Mouse (Mus musculus) CH12.LX (cell line): ENCODE data around the gene Pde4d. TPM values are rescaled to one million over a fixed set of nuclear protein-coding genes. Genes with fewer than 3 reads are reported as not detected.

Source experiments
- DNase-seq: peaks from one replicate; pipeline ENCODE4 v3.0.0-alpha.2; 2013; ENCODE audit errors: extremely low read depth
- H3K27ac ChIP-seq: 2 replicates; pipeline ENCODE4 v1.5.1; 2012; ENCODE audit warnings: low read depth, mild to moderate bottlenecking, control low read depth, moderate library complexity; ENCODE audit not compliant: insufficient read depth
- H3K27me3 ChIP-seq: replicated peaks from 2 replicates; pipeline ENCODE3; 2012; ENCODE audit warnings: inconsistent platforms
- H3K36me3 ChIP-seq, 2 experiments: replicated peaks in 1 of 2; 2 replicates each; pipeline versions ENCODE3 to v1.6.1; 2012; ENCODE audit warnings: inconsistent platforms in 1 of 2, low read length in 1 of 2, mild to moderate bottlenecking in 1 of 2, mixed read lengths in 1 of 2, moderate library complexity in 1 of 2; ENCODE audit not compliant: control insufficient read depth in 1 of 2, insufficient read depth in 1 of 2
- H3K4me1 ChIP-seq, 2 experiments: 2 replicates each; pipeline ENCODE4 v1.6.1; 2012; ENCODE audit warnings: inconsistent platforms in 1 of 2, moderate library complexity in 1 of 2; ENCODE audit not compliant: insufficient read depth in 2 of 2, control insufficient read depth in 1 of 2
- H3K4me2 ChIP-seq: 2 replicates; pipeline ENCODE4 v1.6.1; 2012; ENCODE audit warnings: low read depth, mild to moderate bottlenecking, control low read depth; ENCODE audit not compliant: poor library complexity, insufficient read depth, severe bottlenecking
- H3K4me3 ChIP-seq, 3 experiments: fragments of 150-350 bp in 1 of 3; sonication (generic) in 1 of 3; replicated peaks in 1 of 3; 2 replicates each; pipeline versions ENCODE3 to v1.5.1; 2011 to 2012; ENCODE audit warnings: low read depth in 2 of 3, low read length in 2 of 3, mild to moderate bottlenecking in 2 of 3, moderate library complexity in 2 of 3, control low read depth in 1 of 3, improper control_type of control experiment in 1 of 3, inconsistent platforms in 1 of 3, mixed read lengths in 1 of 3; ENCODE audit not compliant: poor library complexity in 1 of 3
- H3K79me2 ChIP-seq: replicated peaks from 2 replicates; pipeline ENCODE4 v1.6.1; 2012; ENCODE audit warnings: mild to moderate bottlenecking, moderate library complexity; ENCODE audit not compliant: control insufficient read depth, poor library complexity, insufficient read depth, severe bottlenecking; ENCODE audit errors: extremely low read depth
- H3K9ac ChIP-seq: 2 replicates; pipeline ENCODE4 v1.6.1; 2012; ENCODE audit warnings: low read depth, mild to moderate bottlenecking, control low read depth, moderate library complexity; ENCODE audit not compliant: insufficient read depth
- H3K9me3 ChIP-seq: replicated peaks from 2 replicates; pipeline ENCODE3; 2012; ENCODE audit warnings: low read length, inconsistent platforms, mixed read lengths
- CHD2 ChIP-seq: IDR thresholded peaks from 2 replicates; pipeline ENCODE4 v1.6.1; 2011; ENCODE audit warnings: low read length, improper control_type of control experiment
- E2F4 ChIP-seq: IDR thresholded peaks from 2 replicates; pipeline ENCODE4 v1.6.1; 2011; ENCODE audit warnings: low read depth, low read length, improper control_type of control experiment; ENCODE audit not compliant: insufficient replicate concordance
- ETS1 ChIP-seq: conservative IDR thresholded peaks from 2 replicates; pipeline ENCODE4 v1.6.1; 2012; ENCODE audit warnings: low read depth, mild to moderate bottlenecking, inconsistent platforms, low read length, improper control_type of control experiment, moderate library complexity
- HCFC1 ChIP-seq: IDR thresholded peaks from 2 replicates; pipeline ENCODE4 v1.6.1; 2012; ENCODE audit warnings: low read depth, mild to moderate bottlenecking, inconsistent platforms, low read length, improper control_type of control experiment
- IRF4 ChIP-seq: IDR thresholded peaks from 2 replicates; pipeline ENCODE4 v1.6.1; 2014; ENCODE audit warnings: low read depth, mild to moderate bottlenecking, inconsistent platforms, low read length, improper control_type of control experiment
- MAFK ChIP-seq: IDR thresholded peaks from 2 replicates; pipeline ENCODE4 v1.6.1; 2011; ENCODE audit warnings: low read length, improper control_type of control experiment; ENCODE audit not compliant: insufficient replicate concordance
- MAZ ChIP-seq: IDR thresholded peaks from 2 replicates; pipeline ENCODE4 v1.6.1; 2012; ENCODE audit warnings: low read depth, mild to moderate bottlenecking, inconsistent platforms, low read length, improper control_type of control experiment, moderate library complexity
- MYC ChIP-seq: IDR thresholded peaks from 2 replicates; pipeline ENCODE4 v1.6.1; 2011; ENCODE audit warnings: low read depth, mild to moderate bottlenecking, improper control_type of control experiment, low read length
- NELFE ChIP-seq: IDR thresholded peaks from 2 replicates; pipeline ENCODE4 v1.6.1; 2011; ENCODE audit warnings: low read depth, low read length, improper control_type of control experiment
- POLR2A ChIP-seq: IDR thresholded peaks from 2 replicates; pipeline ENCODE4 v1.6.1; 2011; ENCODE audit warnings: low read depth, mild to moderate bottlenecking, improper control_type of control experiment, low read length
- POLR2AphosphoS2 ChIP-seq: IDR thresholded peaks from 2 replicates; pipeline ENCODE4 v1.6.1; 2011; ENCODE audit warnings: low read depth, low read length, improper control_type of control experiment
- RAD21 ChIP-seq: IDR thresholded peaks from 2 replicates; pipeline ENCODE4 v1.6.1; 2011; ENCODE audit warnings: low read depth, mild to moderate bottlenecking, low read length, improper control_type of control experiment, moderate library complexity
- SMC3 ChIP-seq: IDR thresholded peaks from 2 replicates; pipeline ENCODE4 v1.6.1; 2011; ENCODE audit warnings: low read depth, low read length, improper control_type of control experiment
- ZKSCAN1 ChIP-seq: IDR thresholded peaks from 2 replicates; pipeline ENCODE4 v1.6.1; 2012; ENCODE audit warnings: low read depth, inconsistent platforms, low read length, improper control_type of control experiment, borderline replicate concordance
- ZNF384 ChIP-seq: IDR thresholded peaks from 2 replicates; pipeline ENCODE4 v1.6.1; 2012; ENCODE audit warnings: low read depth, low read length, improper control_type of control experiment, inconsistent platforms
- dilution Hi-C: fragments of 300-500 bp; cut with MboI; formaldehyde crosslinking; loops from 2 replicates; pipeline ENCODE4 v1.14.3; 2020; ENCODE audit warnings: low sequenced_read_pairs; ENCODE audit not compliant: extremely low pct_unique_long_range_greater_than_20kb, extremely low pct_ligation_motif_present
- in situ Hi-C: fragments of 300-500 bp; cut with MboI; formaldehyde crosslinking; loops from 3 replicates; pipeline ENCODE4 v1.14.3; 2019; ENCODE audit warnings: low sequenced_read_pairs, low pct_ligation_motif_present, low pct_unique_long_range_greater_than_20kb, mixed read lengths
- polyA plus RNA-seq: library from polyadenylated mRNA; unstranded; fragments of >175 nt; gene quantifications from 2 replicates; pipeline ENCODE4 v1.2.1, GENCODE M21; 2012; ENCODE audit warnings: low read depth; ENCODE audit not compliant: insufficient read length
- total RNA-seq, 2 experiments: library from RNA; depleted of rRNA; stranded (reverse); fragments of 300-350 nt in 1 of 2; fragments of >200 nt in 1 of 2; gene quantifications; 2 replicates each; pipeline ENCODE4 v1.2.3; 2012 to 2014

Gene Pde4d
- total and polyA plus RNA-seq, 3 experiments: not detected

DNA sequence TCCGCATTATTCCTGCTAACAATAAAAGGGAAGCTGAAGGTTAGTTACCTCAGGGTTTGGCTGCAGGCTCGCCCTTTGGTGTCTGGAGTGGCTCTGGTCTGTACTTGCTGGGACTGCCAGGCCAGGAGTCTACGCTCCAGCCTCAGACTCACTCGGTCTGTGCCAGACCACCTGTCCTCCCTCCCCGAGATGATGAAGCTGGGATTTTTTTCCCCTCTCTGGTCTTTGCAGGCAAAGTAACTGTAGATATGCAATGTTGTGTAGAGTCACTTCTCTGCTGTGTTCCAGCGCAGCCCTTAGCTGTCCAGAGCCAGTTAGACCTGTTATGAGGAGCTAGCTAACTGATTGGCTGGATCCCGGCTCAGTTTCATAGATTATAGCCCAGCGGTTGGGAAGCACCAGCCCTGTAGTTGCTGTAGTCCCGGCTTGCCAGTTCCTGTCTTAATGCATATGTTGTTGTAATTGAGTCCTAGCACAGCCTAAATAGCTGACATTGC lies 48.5 kb downstream of the Pde4d start:
- no peak overlapping the region for H3K4me3 ChIP-seq
- H3K27ac ChIP-seq: no peak overlapping the region

DNA sequence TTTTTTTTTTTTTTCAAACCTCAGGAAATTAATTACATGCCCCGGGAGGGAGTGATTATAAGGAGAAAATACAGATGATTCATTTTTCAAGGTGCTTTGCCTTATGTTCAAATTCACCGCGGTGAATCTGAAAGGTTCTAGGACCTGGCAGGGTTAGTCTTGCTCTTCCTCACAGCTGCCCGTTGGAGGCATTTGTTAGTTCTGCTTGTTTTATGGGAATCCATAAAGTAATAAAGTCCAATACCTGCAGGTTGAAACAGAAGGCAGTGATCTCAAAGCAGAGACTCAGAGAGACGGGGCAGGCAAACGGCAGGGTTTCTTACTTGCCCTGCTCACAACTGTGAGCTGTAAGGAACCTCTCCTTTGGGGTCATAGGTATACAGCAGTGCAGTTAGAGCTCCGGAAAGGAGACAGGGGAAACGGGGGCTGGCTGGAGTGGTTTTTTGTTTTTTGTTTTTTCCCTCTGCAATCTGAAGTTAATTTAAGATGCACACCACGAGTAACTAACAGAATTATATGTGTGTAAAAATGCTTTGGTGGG lies 49.1 kb downstream of the Pde4d start:
- Histone ChIP-seq H3K36me3 (no peaks in the 10 kb centered on the region), H3K4me1 (no peaks in the 10 kb centered on the region), H3K9ac (no peak overlapping the region), H3K27me3 (no peaks in the 10 kb centered on the region), H3K79me2 (no peaks in the 10 kb centered on the region), H3K9me3 (no peaks in the 10 kb centered on the region), H3K4me3 (no peak overlapping the region), H3K4me2 (no peak overlapping the region), H3K27ac (no peak overlapping the region)
- TF ChIP-seq SMC3 (no peak), IRF4 (no peak), RAD21 (no peak), POLR2AphosphoS2 (no peak), ZKSCAN1 (no peak), NELFE (no peak), POLR2A (no peak), E2F4 (no peak), MAZ (no peak), MYC (no peak), CHD2 (no peak)
- dilution Hi-C loops (no loop called here), in situ Hi-C loops (no loop called here)
- no peak for DNase-seq

More for the DNA sequence above, 48.5 kb downstream of the Pde4d start:
- H3K9ac ChIP-seq: no peak overlapping the region
- H3K9me3 ChIP-seq: no peaks in the 10 kb centered on the region
- H3K4me2 ChIP-seq: no peak overlapping the region
- DNase-seq: no peak
- H3K36me3 ChIP-seq: no peaks in the 10 kb centered on the region
- no peaks in the 10 kb centered on the region for H3K4me1 ChIP-seq
- dilution Hi-C loops: no loop called here
- no peaks in the 10 kb centered on the region for H3K79me2 ChIP-seq
- no peaks in the 10 kb centered on the region for H3K27me3 ChIP-seq
- TF ChIP-seq ZNF384 (no peak), MAFK (0 out of 2 replicates have a peak, but pooled peaks have one; percentile 26), ETS1 (no peak), HCFC1 (no peak)
- TF ChIP-seq, all 38 proteins: peak for 1
- in situ Hi-C loops: no loop called here
